Mouse (Mus musculus) liver, postnatal 0 days (tissue): ENCODE results near the gene Slc39a12.

Experiments
- CTCF ChIP-seq: sonication (generic); IDR thresholded peaks from 2 replicates; pipeline ENCODE4 v1.5.1; 2016; ENCODE audit warnings: antibody characterized with exemption, low read depth
- EP300 ChIP-seq: IDR thresholded peaks from 2 replicates; pipeline ENCODE4 v1.6.1; 2016; ENCODE audit warnings: antibody characterized with exemption, low read depth, mild to moderate bottlenecking

DNA sequence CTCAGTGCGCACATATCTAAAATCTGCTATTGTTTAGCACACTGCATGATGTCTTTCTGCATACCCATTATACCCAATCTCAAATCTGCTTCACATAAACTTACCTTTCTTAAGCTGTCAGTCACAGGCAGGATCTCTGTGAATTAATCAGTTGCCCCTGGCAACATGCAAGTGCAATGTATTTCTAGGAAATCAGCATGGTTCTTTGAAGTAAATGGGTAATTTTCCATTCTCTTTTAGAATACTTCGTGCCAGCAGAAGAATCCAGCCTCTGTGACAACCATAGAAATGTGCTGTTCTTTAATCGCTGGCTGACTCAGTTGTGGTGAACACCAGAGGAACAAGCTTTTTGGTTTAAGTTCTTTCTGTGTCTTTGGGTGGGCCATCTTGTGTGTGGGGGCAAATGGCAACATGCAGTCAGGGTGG is 147.1 kb downstream of the Slc39a12 start:
- TF ChIP-seq CTCF (no peak), EP300 (no peak)
